8 mouse cellular contexts compared by ENCODE assay signal in the genomic region with DNA sequence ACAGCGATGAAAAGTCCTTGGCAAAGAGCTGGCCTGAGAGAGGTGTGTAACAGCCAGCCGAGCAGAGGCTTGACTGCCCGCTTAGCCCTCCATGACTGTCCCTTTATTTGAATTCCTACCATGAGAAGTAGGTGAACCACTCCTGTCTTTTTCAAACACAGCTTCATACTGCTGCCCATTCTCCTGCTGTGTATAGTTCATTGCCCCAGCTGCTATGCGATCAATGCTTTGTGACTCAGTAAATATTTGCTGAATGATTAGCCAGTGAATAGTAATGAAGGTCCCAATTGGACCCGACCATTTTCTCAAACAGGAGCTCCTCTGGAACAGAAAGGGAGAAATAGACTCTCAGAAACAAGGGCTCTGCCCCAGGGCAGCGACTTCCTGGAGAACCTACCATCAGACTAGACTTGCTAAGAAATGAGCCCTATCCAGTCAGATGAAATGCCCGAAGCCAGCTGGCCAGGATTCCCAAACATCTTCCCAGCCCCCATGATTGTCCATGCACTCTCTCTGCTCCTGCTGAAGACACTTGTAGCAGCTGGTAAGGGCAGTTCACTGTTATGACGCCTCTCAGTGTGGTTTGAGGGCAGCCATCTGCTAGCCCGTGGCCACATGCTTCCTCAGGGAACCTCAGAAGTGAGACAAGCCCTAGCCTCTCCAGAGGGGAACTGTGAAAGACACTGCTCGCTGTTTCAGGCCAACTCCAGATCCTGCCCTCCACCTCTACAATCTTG. TPM values are rescaled to one million over a fixed set of nuclear protein-coding genes. Genes with fewer than 3 reads are reported as not detected.
DNase-seq lines count a peak whose midpoint lies in the region; ATAC-seq and TF ChIP-seq lines count a peak whose summit lies in the region.

No protein-coding gene starts in this region.

- H3K9me3 ChIP-seq in hindbrain, embryonic 15.5 days: no peaks in the 10 kb centered on the region
- no peaks in the 10 kb centered on the region for H3K9me3 ChIP-seq in megakaryocyte, embryonic 14.5 days

- 0 out of 2 replicates have a peak, but pooled peaks have one; percentile 14 for ATAC-seq in hindbrain, embryonic 15.5 days (ENCODE audit: low FRiP score, low read depth)

- intact Hi-C loops in left cerebral cortex, postnatal 4 days (cut with DNase I): no loop called here

- 59% methylated on average over 10 of the region's 10 CpGs for WGBS in hindbrain, embryonic 15.5 days
- 55% methylated on average over 10 of the region's 10 CpGs for WGBS in thymus, adult 2 months

- no peaks in the 10 kb centered on the region for H3K27me3 ChIP-seq in hindbrain, embryonic 15.5 days
- H3K27me3 ChIP-seq in megakaryocyte, embryonic 14.5 days (replicated peaks): no peaks in the 10 kb centered on the region
- no peaks in the 10 kb centered on the region for H3K27me3 ChIP-seq in thymus, adult 2 months (ENCODE audit: control insufficient read depth, insufficient read depth, low read length)

- peak overlapping the region; percentile 98 for H3K27ac ChIP-seq in embryonic fibroblast, embryonic 13.5 days (ENCODE audit: insufficient read depth, low read length)
- H3K27ac ChIP-seq in hindbrain, embryonic 15.5 days (replicated peaks): no peak overlapping the region
- no peak overlapping the region for H3K27ac ChIP-seq in thymus, adult 2 months (ENCODE audit: control insufficient read depth, insufficient read depth, low read length)

- H3K4me1 ChIP-seq in embryonic fibroblast, embryonic 13.5 days (ENCODE audit: control insufficient read depth, insufficient read depth, low read length): 0 out of 2 replicates have a peak, but pooled peaks cover 3% of the 10 kb centered on the region
- peaks cover 34% of the 10 kb centered on the region for H3K4me1 ChIP-seq in hindbrain, embryonic 15.5 days (replicated peaks)
- H3K4me1 ChIP-seq in megakaryocyte, embryonic 14.5 days: peaks cover 88% of the 10 kb centered on the region
- H3K4me1 ChIP-seq in thymus, adult 2 months (replicated peaks; ENCODE audit: control insufficient read depth, insufficient read depth, low read length): peaks cover 13% of the 10 kb centered on the region

- H3K36me3 ChIP-seq in hindbrain, embryonic 15.5 days: no peaks in the 10 kb centered on the region
- H3K36me3 ChIP-seq in megakaryocyte, embryonic 14.5 days (replicated peaks; ENCODE audit: low read length): peaks cover 49% of the 10 kb centered on the region
- no peaks in the 10 kb centered on the region for H3K36me3 ChIP-seq in thymus, adult 2 months (ENCODE audit: control insufficient read depth, insufficient read depth, low read length)

- peak; percentile 40; the same call in 1 of the 2 replicates for TF ChIP-seq POLR2A in embryonic fibroblast, embryonic 13.5 days (IDR thresholded peaks at IDR 0.05; ENCODE audit: low read depth, low read length)
- TF ChIP-seq POLR2A in thymus, adult 2 months (IDR thresholded peaks at IDR 0.05; ENCODE audit: control insufficient read depth, extremely low read depth, insufficient read depth, low read length, poor library complexity): no peak

- no peak for TF ChIP-seq CTCF in embryonic fibroblast, embryonic 13.5 days (IDR thresholded peaks at IDR 0.05; ENCODE audit: borderline replicate concordance, insufficient read depth, low read length)
- TF ChIP-seq CTCF in thymus, adult 2 months (IDR thresholded peaks at IDR 0.05; ENCODE audit: borderline replicate concordance, control insufficient read depth, extremely low read depth, insufficient read depth, low read length, poor library complexity): no peak

- H3K9ac ChIP-seq in hindbrain, embryonic 15.5 days: no peak overlapping the region

- 0 out of 2 replicates have a peak overlapping the region, but pooled peaks have one; percentile 70 for H3K4me2 ChIP-seq in hindbrain, embryonic 15.5 days

- DNase-seq in left cerebral cortex, postnatal 4 days: peak; percentile 52
- no peak for DNase-seq in left cerebral cortex, adult 18-20 months (ENCODE audit: low spot score in 2 of 2)
- no peak for DNase-seq in frontal cortex, postnatal 25 days (ENCODE audit: low spot score in 2 of 2)
- no peak for DNase-seq in adrenal gland, adult 18-20 months (ENCODE audit: low spot score in 2 of 2)
- no peak for DNase-seq in thymus, adult 2 months

- peak overlapping the region; percentile 47 for H3K4me3 ChIP-seq in embryonic fibroblast, embryonic 13.5 days (ENCODE audit: insufficient read depth, low read length)
- H3K4me3 ChIP-seq in hindbrain, embryonic 15.5 days: no peak overlapping the region
- H3K4me3 ChIP-seq in megakaryocyte, embryonic 14.5 days (replicated peaks): peak overlapping the region; percentile 100
- H3K4me3 ChIP-seq in thymus, adult 2 months (ENCODE audit: control insufficient read depth, insufficient read depth, low read length): no peak overlapping the region

RNA-seq across cellular contexts. Expression of gene Qsox1, which starts 2.8 kb away (rescaled TPM):
- total RNA-seq in left cerebral cortex, postnatal 4 days (2021): 10 to 100 TPM; 34.2 to 35.0 TPM
- total RNA-seq in left cerebral cortex, adult 18-20 months (2021): 10 to 100 TPM; 28.0 to 30.3 TPM
- polyA plus RNA-seq in embryonic fibroblast, embryonic 13.5 days (2011; ENCODE audit: insufficient read length, low read depth, missing spikeins): 208 and 309 TPM in 2 replicates
- polyA plus RNA-seq in hindbrain, embryonic 15.5 days (2015; fragmentation: Nextera tagmentation; extraction: Ambion mirVana): 20.1 and 21.5 TPM in 2 replicates
- 31.4 and 52.3 TPM in 2 replicates for polyA plus RNA-seq in megakaryocyte, embryonic 14.5 days (2012; ENCODE audit: insufficient read depth, low replicate concordance)
- 10 to 100 TPM; 50.2 to 68.5 TPM for total RNA-seq in adrenal gland, adult 18-20 months (2021)
- polyA plus RNA-seq in thymus, adult 2 months (2012; rRNA removed): 50.1 and 61.1 TPM in 2 replicates

RNA-seq across cellular contexts. Expression of gene Lhx4, which starts 58.4 kb away (rescaled TPM):
- total RNA-seq in left cerebral cortex, postnatal 4 days (2021): under 1 TPM in 1 of 2 experiments, not detected in 1; 0.14 TPM
- total RNA-seq in left cerebral cortex, adult 18-20 months (2021): not detected
- not detected in 2 replicates for polyA plus RNA-seq in embryonic fibroblast, embryonic 13.5 days (2011; ENCODE audit: insufficient read length, low read depth, missing spikeins)
- polyA plus RNA-seq in hindbrain, embryonic 15.5 days (2015; fragmentation: Nextera tagmentation; extraction: Ambion mirVana): 2.3 and 3.5 TPM in 2 replicates
- not detected in 2 replicates for polyA plus RNA-seq in megakaryocyte, embryonic 14.5 days (2012; ENCODE audit: insufficient read depth, low replicate concordance)
- under 1 TPM in 1 of 2 experiments, not detected in 1; 0.06 TPM for total RNA-seq in adrenal gland, adult 18-20 months (2021)
- 0.01 TPM in 1 of 2 replicates, not detected in the other for polyA plus RNA-seq in thymus, adult 2 months (2012; rRNA removed)

Comparison
In these comparisons a context has a peak if more than half of its experiments do, and no peak if none do; other contexts are left out.
1. H3K4me3 ChIP-seq: peak in embryonic fibroblast, embryonic 13.5 days (single experiment) and megakaryocyte, embryonic 14.5 days (single experiment); none in hindbrain, embryonic 15.5 days (single experiment) and thymus, adult 2 months (single experiment).